Mouse (Mus musculus): ENCODE measurements at regions not wholly inside any gene's neighbourhood (a gene's known extent, or its start where the extent isn't known, plus 50 kb on each side); places are given as distances from the start of the nearest gene placed in this dataset.

GRCm38 (mm10) chr2:133221762-133222556, 276.3 kb upstream of the Fermt1 start:
- TF ChIP-seq CTCF (IDR thresholded peaks at IDR 0.05; ENCODE audit: control insufficient read depth, insufficient read depth, insufficient read length) (no peak), MAX (IDR thresholded peaks at IDR 0.05) (no peak), MYOD1 (IDR thresholded peaks at IDR 0.05; ENCODE audit: control insufficient read depth, insufficient read length, low read depth) (no peak), USF1 (IDR thresholded peaks at IDR 0.05; ENCODE audit: low read depth) (no peak), FOSL1 (IDR thresholded peaks at IDR 0.05; ENCODE audit: insufficient read depth, low read length, poor library complexity, severe bottlenecking) (no peak), MYOG (IDR thresholded peaks at IDR 0.05; ENCODE audit: control insufficient read depth, extremely low read depth, insufficient read length) (no peak), CEBPB (IDR thresholded peaks at IDR 0.05; ENCODE audit: low read depth) (no peak)
